Mouse (Mus musculus) induced T-regulatory cell, adult 2 months (primary cell): Measurements from ENCODE around the gene Adamts9.

Experiments used
- DNase-seq: peaks from one replicate; pipeline ENCODE4 v3.0.0-alpha.2; 2012; ENCODE audit warnings: low read depth

The Adamts9 gene

DNA sequence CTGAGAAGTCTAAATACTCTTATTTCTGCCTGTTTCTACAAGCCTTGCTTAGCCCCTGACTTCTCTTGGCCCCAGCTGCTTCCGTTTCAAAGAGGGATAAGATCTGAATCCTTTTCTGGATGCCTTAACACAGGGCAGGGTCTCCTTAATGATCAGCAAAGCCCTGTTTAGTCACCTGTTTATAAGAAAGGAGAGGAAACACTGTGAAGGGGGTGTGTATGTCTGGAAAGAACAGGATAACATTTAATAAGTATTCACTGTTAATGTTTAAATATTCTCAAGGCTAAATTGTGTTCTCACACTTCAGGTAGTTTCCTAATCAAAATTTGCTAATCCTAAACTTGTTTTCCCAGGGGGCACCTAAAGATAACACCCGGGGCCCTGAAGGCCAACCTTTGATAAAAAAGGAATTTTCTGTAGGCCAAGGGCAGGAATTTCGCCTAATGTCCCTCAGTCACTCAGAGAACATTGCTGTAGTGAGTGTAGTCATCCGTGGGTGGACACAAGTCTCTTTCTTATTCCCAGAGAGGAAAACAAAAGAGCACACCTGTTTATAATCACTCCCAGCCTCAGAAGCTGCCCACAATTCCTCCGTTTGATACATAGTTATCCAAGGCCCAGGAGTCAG lies 82.9 kb downstream of the Adamts9 start:
- no peak for DNase-seq

DNA sequence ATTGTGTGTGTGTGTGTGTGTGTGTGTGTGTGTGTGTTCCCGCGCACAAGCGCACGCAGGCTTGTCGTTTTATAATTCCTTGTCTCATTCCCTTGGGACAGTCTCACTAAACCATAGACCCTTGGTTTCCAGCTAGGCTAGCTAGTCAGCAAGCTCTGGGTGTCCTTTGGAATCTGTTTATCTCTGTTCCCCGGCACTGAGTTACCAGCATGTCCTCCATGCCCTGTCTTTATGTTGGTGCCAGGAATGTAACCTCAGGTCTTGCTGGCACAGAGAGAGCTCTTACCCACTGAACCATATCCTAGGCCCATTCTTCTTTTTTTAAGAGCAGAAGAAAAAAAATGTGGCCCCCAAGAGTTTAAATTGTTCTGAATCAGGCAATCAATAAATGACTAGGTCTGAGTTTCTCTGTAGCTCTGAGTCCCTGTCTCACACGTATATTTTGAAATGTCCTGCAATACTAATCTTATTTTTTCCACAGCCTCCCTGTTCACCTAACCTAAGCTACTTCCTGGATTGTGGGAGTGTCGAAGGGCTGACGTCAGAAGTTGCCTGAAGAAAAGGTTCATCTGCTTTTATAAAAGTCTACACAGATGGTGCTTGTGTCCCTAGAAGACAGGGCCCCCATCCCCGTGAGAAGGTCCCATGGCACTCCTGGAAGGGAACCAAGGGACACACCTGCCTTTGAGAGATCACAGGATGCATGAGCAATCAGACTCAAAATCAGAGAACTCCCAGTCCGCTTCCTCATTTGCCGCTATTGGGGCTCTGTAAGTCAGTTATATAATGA lies 84.4 kb downstream of the Adamts9 start:
- no peak for DNase-seq

DNA sequence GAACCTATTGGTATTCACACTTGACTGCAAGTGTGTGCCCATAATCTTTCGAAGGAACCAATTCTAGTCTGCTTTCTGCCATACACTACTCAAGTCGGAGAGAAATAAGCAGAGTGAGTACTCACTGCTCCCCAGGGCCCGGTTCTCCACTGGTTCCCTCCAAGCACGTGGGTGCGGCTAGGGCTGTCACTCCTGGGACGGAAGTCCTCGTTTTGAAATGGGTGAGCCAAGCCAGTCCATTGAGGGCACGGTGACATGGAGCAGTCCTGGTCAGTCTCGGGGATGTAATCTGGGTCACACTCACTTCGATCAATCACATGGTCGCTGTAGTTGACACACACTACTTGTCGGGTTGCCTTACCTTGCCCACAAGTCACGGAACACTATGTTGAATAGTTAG lies 85.5 kb downstream of the Adamts9 start:
- no peak for DNase-seq

GRCm38 (mm10) chr6:92854873-92855272 lies 88.4 kb downstream of the Adamts9 start:
- no peak for DNase-seq

GRCm38 (mm10) chr6:92850250-92850649 lies 93.0 kb downstream of the Adamts9 start:
- DNase-seq = no peak

DNA sequence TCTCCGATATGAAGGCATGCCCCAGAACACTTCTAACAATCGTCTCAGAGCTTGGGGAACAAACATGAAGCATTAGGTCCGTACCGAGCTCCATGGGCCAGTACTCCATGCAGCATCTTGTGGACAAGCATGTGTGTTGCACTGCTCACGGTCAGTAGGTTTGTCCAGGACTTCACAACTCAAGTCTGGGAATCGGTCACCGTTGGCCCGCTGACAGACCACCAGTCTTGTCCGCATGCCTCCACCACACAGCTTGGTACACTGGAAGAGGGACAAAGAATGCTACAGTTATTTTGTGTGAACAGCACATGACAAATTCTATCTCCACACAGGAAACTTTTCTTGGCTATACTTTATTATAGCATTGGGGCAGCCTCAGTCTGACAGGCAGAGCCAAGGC lies 94.1 kb downstream of the Adamts9 start:
- DNase-seq = no peak

- no peak for DNase-seq
Measured at GRCm38 (mm10) chr6:92846614-92847013, 96.7 kb downstream of the Adamts9 start.

- DNase-seq = no peak
Measured at GRCm38 (mm10) chr6:92845898-92846297, 97.4 kb downstream of the Adamts9 start.

GRCm38 (mm10) chr6:92843474-92843873 lies 99.8 kb downstream of the Adamts9 start:
- no peak for DNase-seq

DNA sequence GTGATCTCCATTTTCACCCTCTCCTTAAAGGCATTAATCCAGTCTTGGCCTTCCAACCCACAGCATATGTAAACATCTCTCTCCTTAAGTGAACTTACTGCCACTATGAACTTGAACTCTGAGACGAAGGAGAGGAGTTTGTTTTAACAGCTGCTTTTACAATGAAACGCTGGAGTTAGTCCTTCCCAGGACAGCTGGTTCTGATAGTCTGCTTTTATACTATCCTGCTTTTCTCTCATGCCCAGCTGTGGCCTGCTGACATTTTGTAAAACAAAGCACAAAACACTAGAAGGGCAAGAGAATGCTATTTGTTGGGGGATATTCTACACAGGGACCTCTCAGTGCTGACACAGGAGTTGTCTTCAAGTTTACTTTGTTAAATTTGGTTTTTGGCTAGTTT lies 101.3 kb downstream of the Adamts9 start:
- no peak for DNase-seq

- DNase-seq = no peak
Measured at GRCm38 (mm10) chr6:92831106-92831505, 112.2 kb downstream of the Adamts9 start.

- no peak for DNase-seq
Measured at GRCm38 (mm10) chr6:92829148-92829547, 114.1 kb downstream of the Adamts9 start.

- DNase-seq = no peak
Measured at GRCm38 (mm10) chr6:92827360-92827759, 115.9 kb downstream of the Adamts9 start.

GRCm38 (mm10) chr6:92826561-92826960 lies 116.7 kb downstream of the Adamts9 start:
- DNase-seq = no peak

GRCm38 (mm10) chr6:92823991-92824390 lies 119.3 kb downstream of the Adamts9 start:
- no peak for DNase-seq

DNA sequence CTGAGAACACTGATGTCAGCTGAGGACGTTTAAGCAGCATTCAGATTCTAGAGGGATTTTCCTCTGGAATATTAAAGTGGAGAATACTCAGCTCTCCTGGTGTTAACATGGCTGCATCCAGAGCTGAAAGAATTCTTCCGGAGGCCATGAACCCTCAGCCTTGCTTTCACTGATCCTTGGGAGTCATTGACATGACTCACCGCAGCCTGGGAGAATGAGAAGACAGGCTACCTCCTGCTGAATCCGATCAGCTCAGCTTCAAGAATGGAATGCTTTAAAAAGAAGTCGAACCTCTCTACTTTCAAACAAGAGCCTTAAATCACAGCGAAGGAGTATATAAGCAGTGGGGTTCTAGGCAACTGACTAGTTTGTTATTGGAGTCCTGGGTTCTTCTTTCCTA lies 121.3 kb downstream of the Adamts9 start:
- DNase-seq = no peak

- no peak for DNase-seq
Measured at GRCm38 (mm10) chr6:92821606-92822005, 121.7 kb downstream of the Adamts9 start.

DNA sequence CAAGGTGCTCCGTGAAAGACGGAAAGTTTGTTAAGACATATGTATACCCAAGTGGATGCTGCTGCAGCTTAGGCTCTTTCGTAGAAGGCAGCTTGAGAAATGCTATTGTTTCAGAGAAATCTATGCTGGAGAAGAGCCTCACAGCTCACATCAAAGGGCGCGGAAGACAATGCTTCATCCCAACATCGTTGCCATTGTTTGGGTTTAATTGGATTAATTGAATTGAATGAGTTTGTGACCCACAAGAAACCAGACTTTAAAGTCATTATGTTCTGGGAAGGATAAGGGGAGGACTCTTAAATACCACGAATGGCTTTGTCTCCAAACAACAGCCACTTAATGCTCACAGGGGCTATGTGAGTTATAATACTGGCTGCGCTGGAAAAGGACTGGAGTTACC lies 125.6 kb downstream of the Adamts9 start:
- no peak for DNase-seq

GRCm38 (mm10) chr6:92816311-92816751 lies 127.0 kb downstream of the Adamts9 start, which contains the start of gene A730049H05Rik:
TSS of gene A730049H05Rik (plus strand) at chr6:92816478.
- DNase-seq = no peak

DNA sequence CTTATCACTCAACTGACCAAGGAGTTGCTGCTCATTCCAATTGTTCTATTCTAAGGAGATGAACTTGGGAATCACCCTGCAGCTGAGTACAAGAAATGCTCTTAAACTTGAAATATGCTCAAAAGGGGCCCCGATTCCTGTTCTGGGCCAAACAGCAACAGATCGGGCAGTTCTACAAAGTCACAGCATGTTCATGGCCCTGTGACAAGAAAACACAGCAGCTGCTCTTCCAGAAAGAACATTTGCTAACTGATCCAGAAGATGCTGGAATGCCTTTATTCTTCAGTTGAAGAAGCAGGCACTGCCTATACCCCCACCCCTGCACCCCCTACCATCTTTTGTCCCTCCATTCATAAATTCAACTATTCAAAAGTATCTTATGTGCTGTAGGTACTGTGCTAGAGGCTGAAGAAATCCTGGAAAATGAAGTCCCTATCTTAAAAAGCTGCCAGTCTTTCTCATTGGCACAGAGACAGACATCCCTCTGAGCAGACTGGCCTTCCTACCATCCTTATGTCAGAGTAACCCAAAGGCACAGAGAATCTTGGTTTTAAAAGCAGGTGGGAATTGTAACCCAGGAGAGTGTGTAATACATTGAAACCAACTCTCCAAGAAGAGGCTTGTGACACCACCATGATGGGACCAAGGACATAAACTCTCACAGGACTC lies 130.5 kb downstream of the Adamts9 start:
- no peak for DNase-seq

- no peak for DNase-seq
Measured at GRCm38 (mm10) chr6:92811566-92811965, 131.7 kb downstream of the Adamts9 start.

GRCm38 (mm10) chr6:92810628-92811027 lies 132.7 kb downstream of the Adamts9 start:
- no peak for DNase-seq

DNA sequence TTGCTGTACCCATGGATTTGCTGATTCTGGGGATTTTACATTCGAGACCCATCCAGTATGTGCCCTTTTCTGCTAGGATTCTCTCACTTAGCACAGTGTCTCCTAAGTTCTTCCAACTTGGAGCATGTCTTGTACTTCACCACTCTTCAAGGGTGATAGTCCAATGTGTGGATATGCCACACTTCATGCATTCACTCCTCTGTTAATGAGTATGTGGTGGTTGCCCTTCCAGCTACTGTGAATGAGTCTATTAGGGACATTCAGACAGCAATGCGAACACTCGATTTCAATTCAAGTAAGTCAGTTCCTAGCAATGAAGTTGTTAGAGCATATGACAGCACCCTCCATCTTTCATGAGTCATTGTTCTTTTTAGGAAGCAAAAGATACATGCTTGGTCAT lies 133.5 kb downstream of the Adamts9 start:
- DNase-seq = no peak
